Mouse (Mus musculus) forebrain, embryonic 11.5 days (tissue): Measurements from ENCODE around the gene Prrt1. TPM values are rescaled to one million over a fixed set of nuclear protein-coding genes. Genes with fewer than 3 reads are reported as not detected.

Experiments used
- ATAC-seq: fragments of 200-750 bp; cut with Nextera tagmentation; replicated peaks from 2 replicates; pipeline ENCODE4 v1.8.0; 2017; ENCODE audit warnings: moderate TSS enrichment; ENCODE audit not compliant: low FRiP score
- DNase-seq: peaks from one replicate; pipeline ENCODE4 v3.0.0-alpha.2; 2017; ENCODE audit warnings: low spot score
- H3K27ac ChIP-seq: fragments of 300-500 bp; sonication (generic); 2 replicates; pipeline ENCODE4 v1.5.1; 2014; ENCODE audit warnings: low read depth, low read length
- H3K27me3 ChIP-seq: fragments of 300-500 bp; sonication (generic); 2 replicates; pipeline ENCODE4 v1.6.1; 2014; ENCODE audit warnings: mild to moderate bottlenecking, low read length, mixed read lengths; ENCODE audit not compliant: control insufficient read depth, insufficient read depth
- H3K36me3 ChIP-seq: fragments of 300-500 bp; sonication (generic); 2 replicates; pipeline ENCODE4 v1.6.1; 2014; ENCODE audit warnings: mild to moderate bottlenecking, low read length, moderate library complexity, mixed read lengths; ENCODE audit not compliant: control insufficient read depth, insufficient read depth
- H3K4me1 ChIP-seq: fragments of 300-500 bp; sonication (generic); replicated peaks from 2 replicates; pipeline ENCODE4 v1.6.1; 2014; ENCODE audit warnings: low read length, mixed read lengths; ENCODE audit not compliant: control insufficient read depth, insufficient read depth
- H3K4me2 ChIP-seq: fragments of 300-500 bp; sonication (generic); 2 replicates; pipeline ENCODE4 v1.6.1; 2014; ENCODE audit warnings: low read depth, mild to moderate bottlenecking, low read length, moderate library complexity, mixed read lengths; ENCODE audit not compliant: severe bottlenecking
- H3K4me3 ChIP-seq: fragments of 300-500 bp; sonication (generic); 2 replicates; pipeline ENCODE4 v1.5.1; 2014; ENCODE audit warnings: low read depth, low read length
- H3K9ac ChIP-seq: fragments of 300-500 bp; sonication (generic); 2 replicates; pipeline ENCODE4 v1.6.1; 2014; ENCODE audit warnings: low read length
- H3K9me3 ChIP-seq: fragments of 300-500 bp; sonication (generic); 2 replicates; pipeline ENCODE4 v1.6.1; 2016; ENCODE audit warnings: low read length, mixed read lengths; ENCODE audit not compliant: control insufficient read depth
- WGBS: fragments of 180-500 bp; shearing (Covaris S2); extraction: QIAGEN DNeasy Blood & Tissue Kit; methylation state at CpG from one replicate; pipeline ENCODE4 v1.1.7; 2014; 5-methylcytosine and 5-hydroxymethylcytosine counted together
- polyA plus RNA-seq: library from polyadenylated mRNA; unstranded; fragments of >200 nt; fragmentation: Nextera tagmentation; extraction: Ambion mirVana; gene quantifications from 2 replicates; pipeline ENCODE4 v1.2.1, GENCODE M21; 2014

Gene Prrt1
- polyA plus RNA-seq, 1 experiment from 2014 or later, result 2.4 TPM

DNA sequence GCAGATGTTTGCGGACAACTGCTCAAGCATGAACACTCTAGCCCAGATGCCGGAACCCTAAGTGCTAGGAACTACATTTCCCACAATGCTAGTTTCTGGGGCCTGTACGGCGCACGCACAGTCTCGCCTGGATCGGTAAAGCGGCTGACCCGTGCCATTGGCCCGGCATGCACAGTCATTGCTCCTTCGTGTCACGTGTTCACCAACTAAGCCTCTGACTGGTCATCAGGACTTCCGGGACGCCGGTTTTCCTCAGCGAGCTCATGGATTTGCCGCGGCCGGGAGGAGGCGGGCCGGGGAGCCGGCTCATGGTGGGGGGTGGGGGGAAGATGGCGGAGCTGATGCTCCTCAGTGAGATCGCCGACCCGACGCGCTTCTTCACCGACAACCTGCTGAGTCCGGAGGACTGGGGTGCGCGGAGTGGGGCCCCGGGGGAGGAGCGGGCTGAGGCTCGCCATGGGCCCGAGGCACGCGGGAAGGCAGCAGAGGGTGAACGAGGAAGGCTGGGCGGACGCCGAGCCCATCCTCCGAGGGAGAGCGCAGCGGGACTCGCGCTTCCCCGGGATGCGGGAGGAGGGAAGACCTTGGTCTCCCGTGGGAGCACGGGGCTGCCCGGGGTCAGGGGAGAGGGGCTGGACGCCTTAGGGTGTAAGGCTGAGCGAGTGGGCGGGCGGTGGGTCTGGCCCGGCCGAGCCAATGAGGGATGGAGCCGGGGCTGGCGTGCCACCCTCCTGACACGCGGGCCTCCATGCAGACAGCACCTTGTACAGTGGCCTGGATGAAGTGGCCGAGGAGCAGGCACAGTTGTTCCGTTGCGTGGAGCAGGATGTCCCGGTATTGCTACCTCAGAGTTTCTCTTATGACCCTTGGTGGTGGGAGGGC lies 17.8 kb downstream of the Prrt1 start, which contains the start of gene Atf6b:
Atf6b (plus strand) TSS at position 241 of the 882 bp plus-strand sequence.
- H3K4me2 ChIP-seq, result peak within 1 kb of the TSS; percentile 87
- peak within 1 kb of the TSS; percentile 82 for H3K9ac ChIP-seq
- peaks cover 4% of the 10 kb centered on the region; the same call in 1 of the 2 replicates for H3K36me3 ChIP-seq
- WGBS, result 1% methylated on average over 65 of the region's 66 CpGs
- H3K4me3 ChIP-seq, result peak within 1 kb of the TSS; percentile 73
- H3K4me1 ChIP-seq, result peaks cover 11% of the 10 kb centered on the region
- no peaks in the 10 kb centered on the region for H3K27me3 ChIP-seq
- ATAC-seq, result peak; percentile 96
- DNase-seq, result peak; percentile 96
- H3K27ac ChIP-seq, result no peak within 1 kb of the TSS; the same call in 1 of the 2 replicates
- no peaks in the 10 kb centered on the region for H3K9me3 ChIP-seq

DNA sequence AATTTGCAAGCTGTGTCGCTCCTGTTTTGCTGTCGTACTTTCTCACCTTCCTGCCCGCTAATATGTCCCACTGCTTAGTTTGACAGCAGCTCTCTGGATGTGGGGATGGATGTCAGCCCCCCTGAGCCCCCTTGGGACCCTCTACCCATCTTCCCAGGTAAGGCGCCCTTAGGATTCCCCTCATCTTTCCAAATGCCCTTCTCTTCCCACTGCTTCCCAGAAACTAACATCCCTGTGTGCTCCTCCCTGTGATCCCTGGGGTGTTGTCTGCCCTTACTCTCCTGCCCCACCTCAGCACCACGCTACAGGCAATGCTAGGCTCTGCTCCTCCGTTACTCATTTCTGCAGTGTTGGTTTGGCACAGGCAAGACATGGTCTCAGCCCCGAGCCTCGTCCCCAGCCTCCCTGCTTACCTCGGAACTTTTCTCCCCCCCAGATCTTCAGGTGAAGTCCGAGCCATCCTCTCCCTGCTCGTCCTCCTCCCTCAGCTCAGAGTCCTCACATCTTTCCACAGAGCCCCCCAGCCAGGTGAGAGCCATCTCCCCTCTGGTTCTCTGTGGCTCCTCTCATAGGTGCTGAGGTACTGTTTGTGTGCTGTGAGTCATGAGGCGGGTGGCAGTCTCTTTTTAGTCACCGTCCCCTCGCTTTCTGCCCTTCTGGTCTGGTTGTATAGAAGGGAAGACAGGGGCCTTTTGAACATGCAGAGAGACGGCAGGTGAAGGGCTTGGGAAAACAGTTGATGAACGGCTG lies 19.0 kb downstream of the Prrt1 start:
- Histone ChIP-seq H3K9me3 (no peaks in the 10 kb centered on the region), H3K4me3 (peak overlapping the region; percentile 73), H3K4me2 (peak overlapping the region; percentile 87), H3K36me3 (peaks cover 4% of the 10 kb centered on the region; the same call in 1 of the 2 replicates), H3K4me1 (peaks cover 11% of the 10 kb centered on the region), H3K27me3 (no peaks in the 10 kb centered on the region), H3K27ac (no peak overlapping the region), H3K9ac (peak overlapping the region; percentile 17)
- no peak for ATAC-seq
- DNase-seq, result no peak
- 87% methylated on average over 16 of the region's 16 CpGs for WGBS

DNA sequence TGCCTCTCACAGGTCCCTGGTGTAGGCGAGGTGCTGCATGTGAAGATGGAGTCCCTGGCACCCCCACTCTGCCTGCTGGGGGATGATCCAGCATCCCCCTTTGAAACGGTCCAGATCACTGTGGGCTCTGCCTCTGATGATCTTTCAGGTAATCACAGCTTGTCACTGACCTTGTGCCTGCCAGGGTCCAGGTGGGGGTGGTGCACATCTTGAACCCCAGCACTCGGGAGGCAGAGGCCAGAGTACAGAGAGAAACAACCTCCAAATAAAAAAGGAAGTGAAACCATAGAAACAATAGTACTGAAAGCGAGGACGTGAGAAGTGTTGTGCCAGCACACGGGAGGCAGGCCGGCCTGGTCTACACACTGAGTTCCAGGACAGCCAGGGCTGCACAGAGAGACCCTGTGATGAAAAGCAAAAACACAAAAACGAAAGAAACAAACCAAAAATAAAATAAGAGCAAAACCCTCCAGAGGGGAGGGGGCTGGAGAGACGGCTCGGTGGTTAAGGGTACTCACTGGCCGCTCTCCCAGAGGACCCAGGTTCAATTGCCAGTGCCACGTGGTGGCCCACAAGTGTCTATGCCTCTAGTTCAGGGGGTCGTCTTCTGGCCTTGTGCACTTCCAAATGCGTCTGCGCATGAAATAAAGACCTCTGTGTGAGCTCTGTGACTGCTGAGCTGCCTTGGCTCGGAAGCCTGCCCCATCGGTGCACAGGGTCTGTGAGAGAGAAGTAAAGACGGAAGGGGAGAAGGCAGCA lies 20.0 kb downstream of the Prrt1 start:
- no peak overlapping the region for H3K4me2 ChIP-seq
- H3K4me1 ChIP-seq, result peaks cover 11% of the 10 kb centered on the region
- 86% methylated on average over 18 of the region's 18 CpGs for WGBS
- ATAC-seq (no peak), DNase-seq (no peak)
- no peak overlapping the region for H3K9ac ChIP-seq
- H3K9me3 ChIP-seq, result no peaks in the 10 kb centered on the region
- H3K27ac ChIP-seq, result no peak overlapping the region
- peaks cover 4% of the 10 kb centered on the region; the same call in 1 of the 2 replicates for H3K36me3 ChIP-seq
- H3K27me3 ChIP-seq, result no peaks in the 10 kb centered on the region
- no peak overlapping the region for H3K4me3 ChIP-seq

DNA sequence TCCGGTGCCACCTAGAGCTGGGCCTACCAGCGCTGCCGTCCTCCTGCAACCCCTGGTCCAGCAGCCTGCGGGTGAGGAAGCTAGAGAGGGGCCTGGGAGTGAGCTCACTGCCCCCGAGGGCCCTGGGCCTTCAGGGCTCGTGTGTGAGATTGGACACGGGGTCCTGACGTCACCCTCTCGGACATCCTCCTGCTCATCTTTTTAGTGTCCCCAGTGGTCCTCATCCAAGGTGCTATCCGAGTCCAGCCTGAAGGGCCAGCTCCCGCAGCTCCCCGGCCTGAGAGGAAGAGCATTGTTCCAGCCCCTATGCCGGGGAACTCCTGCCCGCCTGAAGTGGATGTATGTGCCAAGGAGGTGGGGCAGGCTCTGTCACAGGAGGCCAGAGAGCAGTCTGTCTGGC lies 21.4 kb downstream of the Prrt1 start:
- no peaks in the 10 kb centered on the region for H3K27me3 ChIP-seq
- DNase-seq (peak; percentile 45), ATAC-seq (no peak)
- 91% methylated on average over 14 of the region's 14 CpGs for WGBS
- peaks cover 9% of the 10 kb centered on the region for H3K4me1 ChIP-seq
- no peak overlapping the region for H3K4me2 ChIP-seq
- H3K9ac ChIP-seq, result no peak overlapping the region
- no peaks in the 10 kb centered on the region for H3K9me3 ChIP-seq
- H3K27ac ChIP-seq, result no peak overlapping the region
- H3K4me3 ChIP-seq, result no peak overlapping the region
- H3K36me3 ChIP-seq, result peaks cover 4% of the 10 kb centered on the region; the same call in 1 of the 2 replicates

DNA sequence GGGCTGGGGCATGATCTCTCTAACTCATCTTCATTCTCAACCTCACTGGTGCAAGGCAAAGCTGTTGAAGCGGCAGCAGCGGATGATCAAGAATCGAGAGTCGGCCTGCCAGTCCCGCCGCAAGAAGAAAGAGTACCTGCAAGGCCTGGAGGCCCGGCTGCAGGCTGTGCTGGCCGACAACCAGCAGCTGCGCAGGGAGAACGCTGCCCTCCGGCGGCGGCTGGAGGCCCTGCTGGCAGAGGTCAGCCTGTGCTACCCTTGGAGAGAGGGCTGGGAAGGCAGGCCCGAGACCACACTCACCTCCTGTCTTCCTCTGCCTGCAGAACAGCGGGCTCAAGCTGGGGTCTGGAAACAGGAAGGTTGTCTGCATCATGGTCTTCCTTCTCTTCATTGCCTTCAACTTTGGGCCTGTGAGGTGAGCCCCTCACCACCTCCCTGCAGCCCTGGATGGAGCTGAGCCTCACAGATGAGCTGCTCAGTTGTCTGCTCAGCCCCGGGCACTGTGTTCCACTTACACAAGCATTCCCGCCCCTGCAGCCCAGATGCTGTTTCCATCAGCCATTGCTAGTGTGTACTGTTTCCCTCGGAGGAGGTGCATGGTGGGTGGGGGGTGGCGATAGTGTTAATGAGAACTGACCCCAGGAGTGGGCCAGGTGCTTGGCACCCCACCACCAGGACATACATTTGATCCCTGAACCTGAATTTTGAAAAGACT lies 22.3 kb downstream of the Prrt1 start:
- H3K4me1 ChIP-seq, result peaks cover 12% of the 10 kb centered on the region
- no peak for ATAC-seq
- peak; percentile 71 for DNase-seq
- H3K9ac ChIP-seq, result no peak overlapping the region
- H3K4me2 ChIP-seq, result no peak overlapping the region
- H3K27ac ChIP-seq, result no peak overlapping the region
- no peaks in the 10 kb centered on the region for H3K27me3 ChIP-seq
- WGBS, result 50% methylated on average over 19 of the region's 19 CpGs
- no peak overlapping the region for H3K4me3 ChIP-seq
- H3K36me3 ChIP-seq, result peaks cover 4% of the 10 kb centered on the region; the same call in 1 of the 2 replicates
- no peaks in the 10 kb centered on the region for H3K9me3 ChIP-seq

DNA sequence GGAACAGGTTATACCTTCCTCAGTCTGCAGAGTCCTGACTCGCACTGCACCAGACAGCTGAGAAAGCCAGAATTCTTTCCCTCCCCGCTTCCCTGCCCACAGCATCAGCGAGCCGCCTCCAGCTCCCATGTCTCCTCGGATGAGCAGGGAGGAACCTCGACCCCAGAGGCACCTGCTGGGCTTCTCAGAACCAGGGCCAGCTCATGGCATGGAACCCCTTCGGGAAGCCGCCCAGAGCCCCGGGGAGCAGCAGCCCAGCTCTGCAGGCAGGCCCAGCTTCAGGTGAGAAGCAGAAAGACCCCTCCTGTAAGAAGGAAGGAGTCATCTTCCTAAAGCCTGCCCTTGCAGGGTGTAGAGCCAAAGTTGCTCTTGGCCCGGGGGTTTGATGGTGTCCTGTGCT lies 23.2 kb downstream of the Prrt1 start:
- Histone ChIP-seq H3K27ac (no peak overlapping the region), H3K4me3 (no peak overlapping the region), H3K9me3 (no peaks in the 10 kb centered on the region), H3K27me3 (no peaks in the 10 kb centered on the region), H3K4me2 (no peak overlapping the region), H3K4me1 (peaks cover 12% of the 10 kb centered on the region), H3K9ac (no peak overlapping the region), H3K36me3 (peaks cover 4% of the 10 kb centered on the region; the same call in 1 of the 2 replicates)
- WGBS, result 90% methylated on average over 10 of the region's 10 CpGs
- no peak for ATAC-seq
- peak; percentile 52 for DNase-seq

DNA sequence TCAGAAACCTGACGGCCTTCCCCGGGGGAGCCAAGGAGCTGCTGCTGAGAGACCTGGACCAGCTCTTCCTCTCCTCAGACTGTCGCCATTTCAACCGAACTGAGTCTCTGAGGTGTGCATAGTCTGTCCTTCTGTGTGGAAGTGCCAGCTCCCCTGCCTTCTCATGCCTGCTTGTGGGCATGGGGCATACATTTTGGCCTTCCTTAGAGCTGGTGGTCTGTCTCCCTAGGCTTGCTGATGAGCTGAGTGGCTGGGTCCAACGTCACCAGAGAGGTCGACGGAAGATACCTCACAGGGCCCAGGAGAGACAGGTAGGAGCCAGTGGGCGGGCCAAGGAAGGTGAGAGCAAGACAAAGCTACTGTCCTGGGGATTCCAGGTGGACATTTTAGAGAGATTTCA lies 23.7 kb downstream of the Prrt1 start:
- peaks cover 4% of the 10 kb centered on the region; the same call in 1 of the 2 replicates for H3K36me3 ChIP-seq
- H3K4me3 ChIP-seq, result no peak overlapping the region
- no peak overlapping the region for H3K4me2 ChIP-seq
- ATAC-seq (no peak), DNase-seq (no peak)
- 89% methylated on average over 8 of the region's 8 CpGs for WGBS
- peaks cover 8% of the 10 kb centered on the region for H3K4me1 ChIP-seq
- no peak overlapping the region for H3K27ac ChIP-seq
- no peaks in the 10 kb centered on the region for H3K9me3 ChIP-seq
- no peak overlapping the region for H3K9ac ChIP-seq
- H3K27me3 ChIP-seq, result no peaks in the 10 kb centered on the region
